Mouse (Mus musculus) heart, adult 2 months (tissue): Measurements from ENCODE around the gene Tspan11. TPM values are rescaled to one million over a fixed set of nuclear protein-coding genes. Genes with fewer than 3 reads are reported as not detected.

Source experiments
- DNase-seq, 2 experiments: peaks; one replicate each; pipeline ENCODE4 v3.0.0; 2021
- H3K27ac ChIP-seq: fragments of 200-600 bp; 2 replicates; pipeline ENCODE4 v1.8.1; 2022
- H3K27me3 ChIP-seq: fragments of 200-500 bp; 2 replicates; pipeline ENCODE4 v1.6.1; 2012; ENCODE audit warnings: mild to moderate bottlenecking, low read length, inconsistent platforms, mixed read lengths; ENCODE audit not compliant: control insufficient read depth, insufficient read depth
- H3K36me3 ChIP-seq: fragments of 200-500 bp; 2 replicates; pipeline ENCODE4 v1.6.1; 2012; ENCODE audit warnings: low read length, inconsistent platforms; ENCODE audit not compliant: control insufficient read depth, insufficient read depth
- H3K4me1 ChIP-seq: fragments of 200-500 bp; 2 replicates; pipeline ENCODE4 v1.6.1; 2011; ENCODE audit warnings: low read length; ENCODE audit not compliant: control insufficient read depth, insufficient read depth
- H3K4me3 ChIP-seq: fragments of 200-600 bp; 2 replicates; pipeline ENCODE4 v1.8.1; 2022
- H3K79me2 ChIP-seq: fragments of 200-500 bp; replicated peaks from 2 replicates; pipeline ENCODE4 v1.6.1; 2012; ENCODE audit warnings: mild to moderate bottlenecking, inconsistent platforms, low read length, moderate library complexity, mixed read lengths; ENCODE audit not compliant: control insufficient read depth, insufficient read depth
- H3K9ac ChIP-seq: fragments of 200-500 bp; 2 replicates; pipeline ENCODE4 v1.6.1; 2012; ENCODE audit warnings: low read depth, mild to moderate bottlenecking, control low read depth, inconsistent platforms, low read length, mixed read lengths
- CTCF ChIP-seq: fragments of 200-600 bp; IDR thresholded peaks from 2 replicates; pipeline ENCODE4 v1.8.1; 2022; ENCODE audit warnings: antibody characterized with exemption, mild to moderate bottlenecking, moderate library complexity
- EP300 ChIP-seq: fragments of 200-500 bp; IDR thresholded peaks from 2 replicates; pipeline ENCODE4 v1.6.1; 2011; ENCODE audit warnings: low read depth, low read length, control low read depth; ENCODE audit not compliant: insufficient read depth
- POLR2A ChIP-seq: fragments of 200-500 bp; IDR thresholded peaks from 2 replicates; pipeline ENCODE4 v1.6.1; 2011; ENCODE audit warnings: mild to moderate bottlenecking, low read depth, low read length, control low read depth; ENCODE audit not compliant: insufficient read depth
- whole genome bisulfite sequencing: fragments of 180-500 bp; shearing (Covaris S2); methylation state at CpG from one replicate; pipeline ENCODE4 v1.1.7; 2018; 5-methylcytosine and 5-hydroxymethylcytosine counted together
- intact Hi-C: fragments of 180-260 bp; cut with DNase I; formaldehyde crosslinking; loops from one replicate; pipeline ENCODE4 v1.15.1; 2025
- polyA plus RNA-seq: library from polyadenylated mRNA; depleted of rRNA; stranded (reverse); fragments of >200 nt; gene quantifications from 2 replicates; pipeline ENCODE4 v1.2.3, GENCODE M21; 2012
- total RNA-seq, 2 experiments: library from RNA; stranded (reverse); gene quantifications; 2 replicates each; pipeline ENCODE4 v1.2.3; 2021

Gene Tspan11
- total and polyA plus RNA-seq, 3 experiments, result 0.57 to 1.7 (median 1.5) TPM

DNA sequence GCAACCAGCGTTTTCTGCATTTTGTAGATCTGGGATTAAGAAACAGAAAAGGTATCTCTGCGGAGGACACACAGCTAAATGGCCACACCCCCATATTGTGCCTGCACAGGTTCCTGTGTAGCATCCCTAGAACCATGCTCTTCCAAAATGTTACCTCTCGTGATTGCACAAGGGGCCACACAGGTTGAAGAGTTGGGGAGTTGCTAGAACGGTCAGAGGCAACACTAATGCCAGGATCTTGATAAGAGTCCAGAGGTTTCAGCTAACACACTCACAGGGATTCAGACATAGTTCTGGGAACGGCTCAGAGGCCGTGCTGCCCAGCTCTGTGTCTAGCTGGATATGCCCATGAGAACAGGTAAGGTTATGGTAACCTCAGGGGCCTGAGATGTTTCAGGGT lies 37.9 kb upstream of the Tspan11 start:
- H3K79me2 ChIP-seq, result no peaks in the 10 kb centered on the region
- H3K27ac ChIP-seq, result no peak overlapping the region
- no peak for DNase-seq
- TF ChIP-seq POLR2A (no peak), EP300 (no peak), CTCF (no peak)
- H3K4me1 ChIP-seq, result no peaks in the 10 kb centered on the region
- no peak overlapping the region for H3K4me3 ChIP-seq
- no peaks in the 10 kb centered on the region; the same call in 1 of the 2 replicates for H3K27me3 ChIP-seq
- intact Hi-C loops, result no loop called here
- no peak overlapping the region for H3K9ac ChIP-seq
- no peaks in the 10 kb centered on the region for H3K36me3 ChIP-seq
- WGBS, result 68% methylated on average over 6 of the region's 6 CpGs

DNA sequence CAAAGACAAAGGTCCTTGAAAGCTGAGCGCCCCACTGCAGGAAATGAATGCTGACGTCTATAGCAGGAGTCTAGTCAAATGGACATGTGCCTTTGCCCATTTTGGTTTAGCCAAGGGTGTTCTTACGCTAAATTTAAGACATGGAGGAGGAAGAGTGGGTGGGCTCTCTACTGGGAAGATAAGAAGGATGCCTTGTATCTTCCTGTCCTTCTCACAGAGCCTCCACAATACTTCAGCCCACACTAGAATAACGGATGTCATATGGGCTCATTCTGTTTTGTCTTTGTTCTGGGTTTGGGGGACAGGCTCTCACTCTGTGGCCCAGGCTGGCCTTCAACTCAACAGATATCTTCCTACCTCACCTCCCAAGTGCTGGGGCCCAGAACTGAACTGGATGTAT lies 35.8 kb upstream of the Tspan11 start:
- no peaks in the 10 kb centered on the region; the same call in 1 of the 2 replicates for H3K27me3 ChIP-seq
- TF ChIP-seq POLR2A, result no peak
- TF ChIP-seq CTCF, result no peak
- no peak for TF ChIP-seq EP300
- H3K4me3 ChIP-seq, result no peak overlapping the region
- intact Hi-C loops, result no loop called here
- WGBS, result 68% methylated on average over 4 of the region's 4 CpGs
- H3K36me3 ChIP-seq, result no peaks in the 10 kb centered on the region
- no peaks in the 10 kb centered on the region for H3K79me2 ChIP-seq
- no peak overlapping the region for H3K27ac ChIP-seq
- H3K4me1 ChIP-seq, result no peaks in the 10 kb centered on the region
- no peak overlapping the region for H3K9ac ChIP-seq
- DNase-seq, result no peak

DNA sequence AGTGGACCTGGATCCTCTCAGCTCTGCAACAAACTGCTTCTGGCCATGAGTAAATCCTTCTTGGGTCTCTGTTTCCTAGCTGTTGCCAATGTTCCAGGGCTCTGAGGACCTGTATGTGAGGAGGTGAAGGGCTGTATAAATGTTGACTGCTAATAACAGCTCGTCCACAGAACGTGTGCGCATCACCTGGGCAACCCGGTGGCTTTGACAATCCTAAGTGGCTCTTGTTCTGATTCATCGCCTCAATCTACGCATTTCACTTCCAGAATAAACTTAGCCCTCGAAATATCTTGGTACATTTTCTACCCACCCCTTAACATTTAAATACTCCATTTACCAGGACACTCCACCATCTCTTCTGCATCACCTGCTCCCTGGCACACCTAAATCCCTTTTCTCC lies 34.1 kb upstream of the Tspan11 start:
- Histone ChIP-seq H3K79me2 (no peaks in the 10 kb centered on the region), H3K27ac (no peak overlapping the region), H3K4me3 (no peak overlapping the region), H3K9ac (no peak overlapping the region), H3K4me1 (no peaks in the 10 kb centered on the region), H3K27me3 (no peaks in the 10 kb centered on the region; the same call in 1 of the 2 replicates), H3K36me3 (no peaks in the 10 kb centered on the region)
- 88% methylated on average over 7 of the region's 7 CpGs for WGBS
- DNase-seq, result no peak
- TF ChIP-seq EP300, result no peak
- TF ChIP-seq POLR2A, result no peak
- no peak for TF ChIP-seq CTCF
- intact Hi-C loops, result no loop called here

DNA sequence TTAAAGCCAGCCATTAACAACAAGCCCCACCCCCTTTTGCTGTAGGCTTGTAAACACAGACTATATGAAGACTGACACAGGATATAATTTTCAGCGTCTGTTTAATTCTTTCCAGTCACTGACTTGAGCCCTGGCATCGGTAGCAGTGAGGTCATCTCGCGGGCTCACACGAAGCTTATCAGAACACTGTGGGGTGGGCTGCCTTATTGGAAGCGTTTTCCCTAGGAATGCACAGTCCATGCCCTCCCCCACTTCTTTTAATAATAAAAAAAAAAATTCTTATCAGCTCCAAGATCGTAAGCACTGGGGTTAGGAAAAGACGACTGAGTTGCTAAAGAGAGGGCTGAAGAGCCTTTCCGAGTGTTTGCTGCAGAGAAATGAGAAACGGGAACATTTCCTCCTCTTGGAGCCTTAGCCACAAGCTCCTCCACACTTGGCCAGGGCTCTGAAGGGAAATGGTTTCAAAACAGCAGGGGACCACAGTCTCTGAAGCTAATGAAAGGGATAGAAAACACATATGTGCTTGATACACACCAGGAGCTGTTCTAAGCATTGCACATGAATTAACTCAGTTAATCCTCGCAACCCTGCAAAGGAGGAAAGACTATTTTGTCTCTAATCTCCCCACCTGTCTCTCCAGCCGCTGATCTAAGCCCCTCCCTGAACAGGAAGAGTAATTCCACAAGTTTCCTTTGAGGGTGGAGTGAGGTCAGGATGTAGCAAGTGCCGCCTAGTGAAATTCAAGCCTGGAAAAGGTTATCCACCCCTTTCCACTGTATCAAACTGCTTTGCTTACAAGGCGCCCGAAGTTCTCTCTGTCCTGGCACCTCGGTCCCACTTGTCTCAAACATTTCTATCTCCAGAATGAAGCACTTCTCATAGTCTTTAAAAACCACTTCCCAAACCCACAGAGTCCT lies 33.4 kb upstream of the Tspan11 start:
- DNase-seq, result peak; percentile 23 to 29
- Histone ChIP-seq H3K79me2 (no peaks in the 10 kb centered on the region), H3K4me3 (peak overlapping the region; percentile 10; the same call in 1 of the 2 replicates), H3K36me3 (no peaks in the 10 kb centered on the region), H3K27me3 (no peaks in the 10 kb centered on the region; the same call in 1 of the 2 replicates), H3K4me1 (no peaks in the 10 kb centered on the region), H3K9ac (no peak overlapping the region), H3K27ac (peak overlapping the region; percentile 20; the same call in 1 of the 2 replicates)
- intact Hi-C loops, result no loop called here
- 9% methylated on average over 16 of the region's 16 CpGs for WGBS
- TF ChIP-seq EP300, result no peak
- TF ChIP-seq POLR2A, result no peak
- no peak for TF ChIP-seq CTCF

DNA sequence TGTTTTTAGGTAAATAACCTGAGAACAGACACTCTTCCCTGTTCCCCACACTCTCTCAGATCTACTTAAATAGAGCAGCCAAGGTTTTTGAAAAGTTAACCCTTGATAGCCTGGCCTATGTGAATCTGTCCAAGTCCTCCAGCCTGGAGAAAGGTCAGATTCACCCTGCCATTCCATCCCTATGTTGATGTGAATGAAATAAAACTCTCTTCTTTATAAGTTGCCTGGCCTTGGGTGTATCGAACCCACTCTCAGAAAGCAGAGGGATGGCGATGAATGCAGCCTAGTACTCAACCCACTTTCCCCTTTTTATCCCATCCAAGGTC lies 32.7 kb upstream of the Tspan11 start:
- Histone ChIP-seq H3K4me1 (no peaks in the 10 kb centered on the region), H3K27ac (peak overlapping the region; percentile 20; the same call in 1 of the 2 replicates)

DNA sequence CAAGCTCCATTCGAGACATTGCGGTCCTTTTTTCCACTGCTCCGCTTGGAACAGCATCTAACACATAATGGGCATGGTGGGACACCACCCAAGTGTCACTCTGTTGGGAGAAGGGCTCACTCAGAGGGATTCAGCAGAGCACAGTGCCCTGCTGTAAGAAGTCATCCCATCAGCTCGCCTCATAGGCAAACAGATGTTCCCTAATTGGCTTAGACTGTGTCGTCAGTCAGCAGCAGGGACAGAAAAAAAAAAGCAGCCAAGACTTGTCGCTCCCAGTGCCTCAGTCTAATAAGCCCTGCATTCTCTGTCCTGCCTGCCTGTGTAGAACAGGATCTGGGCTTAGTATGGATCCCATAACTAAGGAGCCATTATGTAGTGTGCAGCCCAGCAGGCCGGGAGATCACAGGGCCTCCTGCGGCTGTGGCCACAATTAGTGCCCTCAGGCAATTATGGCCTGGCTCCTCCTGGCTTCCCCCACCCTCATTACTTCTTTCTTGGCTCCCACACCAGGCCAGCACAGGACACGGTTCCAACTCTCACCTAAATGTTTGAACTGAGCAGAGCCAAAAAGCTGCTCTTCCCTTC lies 31.6 kb upstream of the Tspan11 start:
- no peak for TF ChIP-seq CTCF
- TF ChIP-seq POLR2A, result no peak
- no peak for TF ChIP-seq EP300
- no peak overlapping the region for H3K4me3 ChIP-seq
- H3K9ac ChIP-seq, result no peak overlapping the region
- no peak for DNase-seq
- no peaks in the 10 kb centered on the region for H3K36me3 ChIP-seq
- no peak overlapping the region for H3K27ac ChIP-seq
- H3K79me2 ChIP-seq, result no peaks in the 10 kb centered on the region
- H3K4me1 ChIP-seq, result no peaks in the 10 kb centered on the region
- 72% methylated on average over 9 of the region's 9 CpGs for WGBS
- no peaks in the 10 kb centered on the region for H3K27me3 ChIP-seq
- intact Hi-C loops, result no loop called here

More for the DNA sequence above, 32.7 kb upstream of the Tspan11 start:
- intact Hi-C loops, result no loop called here
- no peak for TF ChIP-seq POLR2A
- no peak for TF ChIP-seq CTCF
- no peak for TF ChIP-seq EP300
- no peaks in the 10 kb centered on the region for H3K79me2 ChIP-seq
- 85% methylated on average over 2 of the region's 2 CpGs for WGBS
- no peaks in the 10 kb centered on the region for H3K36me3 ChIP-seq
- H3K4me3 ChIP-seq, result no peak overlapping the region
- no peak for DNase-seq
- no peaks in the 10 kb centered on the region; the same call in 1 of the 2 replicates for H3K27me3 ChIP-seq
- no peak overlapping the region for H3K9ac ChIP-seq
